Mouse (Mus musculus) myocyte (in vitro differentiated cells): ENCODE measurements at regions not wholly inside any gene's neighbourhood (a gene's known extent, or its start where the extent isn't known, plus 50 kb on each side); places are given as distances from the start of the nearest gene placed in this dataset.

ENCODE experiments used
- CEBPB ChIP-seq: IDR thresholded peaks from 2 replicates; pipeline ENCODE4 v1.6.1; 2011; ENCODE audit warnings: mild to moderate bottlenecking, moderate library complexity; ENCODE audit not compliant: poor library complexity, insufficient read depth, severe bottlenecking
- E2F4 ChIP-seq: IDR thresholded peaks from one replicate; pipeline ENCODE4 v1.6.1; 2011; ENCODE audit warnings: mild to moderate bottlenecking, control low read depth, moderate library complexity; ENCODE audit not compliant: insufficient read depth
- MAX ChIP-seq: IDR thresholded peaks from one replicate; pipeline ENCODE4 v1.6.1; 2011; ENCODE audit warnings: low read depth, mild to moderate bottlenecking, control low read depth
- MYOD1 ChIP-seq, 3 experiments: IDR thresholded peaks; one replicate each; pipeline ENCODE4 v1.6.1; 2011; ENCODE audit warnings: control low read depth in 2 of 3, low read depth in 2 of 3, mild to moderate bottlenecking in 2 of 3, moderate library complexity in 1 of 3; ENCODE audit not compliant: insufficient read length in 2 of 3, control insufficient read depth in 1 of 3
- MYOG ChIP-seq, 3 experiments: IDR thresholded peaks; one replicate each; pipeline ENCODE4 v1.6.1; 2011; ENCODE audit warnings: control low read depth in 2 of 3, low read depth in 2 of 3, mild to moderate bottlenecking in 2 of 3; ENCODE audit not compliant: insufficient read length in 2 of 3, control insufficient read depth in 1 of 3, insufficient read depth in 1 of 3
- POLR2A ChIP-seq: IDR thresholded peaks from one replicate; pipeline ENCODE4 v1.6.1; 2011; ENCODE audit warnings: low read depth, mild to moderate bottlenecking, control low read depth, moderate library complexity; ENCODE audit not compliant: insufficient read length
- POLR2AphosphoS2 ChIP-seq: IDR thresholded peaks from one replicate; pipeline ENCODE4 v1.6.1; 2011; ENCODE audit warnings: low read depth, control low read depth; ENCODE audit not compliant: insufficient read length
- REST ChIP-seq: IDR thresholded peaks from one replicate; pipeline ENCODE4 v1.6.1; 2011; ENCODE audit warnings: mild to moderate bottlenecking, control low read depth, moderate library complexity; ENCODE audit not compliant: insufficient read depth, insufficient read length
- SRF ChIP-seq: IDR thresholded peaks from one replicate; pipeline ENCODE4 v1.6.1; 2011; ENCODE audit warnings: low read depth; ENCODE audit not compliant: control insufficient read depth, insufficient read length
- TCF12 ChIP-seq: IDR thresholded peaks from one replicate; pipeline ENCODE4 v1.6.1; 2011; ENCODE audit warnings: mild to moderate bottlenecking, control low read depth; ENCODE audit not compliant: poor library complexity, insufficient read depth, severe bottlenecking
- TCF3 ChIP-seq: IDR thresholded peaks from one replicate; pipeline ENCODE4 v1.6.1; 2011; ENCODE audit warnings: low read depth, control low read depth; ENCODE audit not compliant: insufficient read length
- USF1 ChIP-seq: IDR thresholded peaks from one replicate; pipeline ENCODE4 v1.6.1; 2011; ENCODE audit warnings: low read depth, mild to moderate bottlenecking, control low read depth, moderate library complexity

DNA sequence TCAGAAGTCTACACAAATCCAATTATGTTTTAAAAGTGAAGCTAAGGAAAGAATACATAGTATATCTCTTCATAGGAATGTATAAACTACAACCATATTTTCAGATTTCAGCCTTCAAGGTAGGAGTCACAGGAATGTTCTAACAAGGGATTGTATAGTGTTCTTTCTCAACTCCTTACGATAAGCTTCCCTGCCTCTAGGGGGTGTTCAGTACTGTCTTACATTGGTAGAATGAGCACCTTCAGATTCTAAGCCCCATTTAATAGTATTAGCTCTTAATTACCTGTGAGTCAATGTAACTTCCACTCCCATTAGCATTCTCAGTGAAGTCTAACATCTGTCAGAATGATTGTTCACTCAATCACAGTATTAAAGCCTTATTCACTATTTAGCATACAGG is 481.5 kb upstream of the Mpdz start:
- no peak for TF ChIP-seq POLR2A
- no peak for TF ChIP-seq E2F4
- TF ChIP-seq POLR2AphosphoS2 = no peak
- TF ChIP-seq USF1 = no peak
- TF ChIP-seq SRF = no peak
- no peak for TF ChIP-seq MAX
- no peak for TF ChIP-seq TCF12
- TF ChIP-seq MYOG (IDR thresholded peaks at IDR 0.05; ENCODE audit: control insufficient read depth in 1 of 3, insufficient read depth in 1 of 3, insufficient read length in 2 of 3, low read depth in 2 of 3) = no peak
- TF ChIP-seq REST = no peak
- TF ChIP-seq CEBPB = no peak
- TF ChIP-seq TCF3 = no peak
- TF ChIP-seq MYOD1 (IDR thresholded peaks at IDR 0.05; ENCODE audit: control insufficient read depth in 1 of 3, insufficient read length in 2 of 3, low read depth in 2 of 3) = no peak
